Mouse (Mus musculus): ENCODE measurements around the gene Stxbp4.

DNA sequence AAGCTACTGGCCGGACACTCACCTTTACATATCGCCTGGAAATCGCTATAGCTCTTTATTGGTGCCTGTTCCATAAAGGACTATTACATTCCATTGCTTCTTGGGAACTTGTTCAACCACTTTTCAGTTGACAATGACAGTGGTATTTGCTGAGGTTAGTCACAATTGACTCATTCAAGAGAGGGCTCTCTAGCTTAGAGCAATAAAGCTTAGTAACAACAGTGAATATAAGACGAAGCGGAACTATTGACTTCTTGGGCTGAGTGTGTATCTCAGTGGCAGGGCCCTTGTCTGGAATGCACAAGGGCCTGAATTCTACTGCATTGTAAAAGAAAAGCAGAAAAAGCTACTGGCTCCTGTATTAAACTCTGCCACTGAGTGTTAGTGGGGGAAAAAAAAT is 40.7 kb upstream of the Stxbp4 start:
- TF ChIP-seq POLR2A (IDR thresholded peaks at IDR 0.05; ENCODE audit: borderline replicate concordance, extremely low read depth, low read depth, low read length) (no peak), CTCF (IDR thresholded peaks at IDR 0.05; ENCODE audit: insufficient read depth, low read length) (no peak)

Measured in lung, adult 2 months (tissue).